Mouse (Mus musculus): ENCODE results near the gene Zbtb21. TPM values are rescaled to one million over a fixed set of nuclear protein-coding genes. Genes with fewer than 3 reads are reported as not detected.

The Zbtb21 gene
- total RNA-seq, 2 experiments from 2014 or later, result 9.9 to 16.8 TPM

GRCm38 (mm10) chr16:97897346-97898024, 64.9 kb downstream of the Zbtb21 start:
- ATAC-seq (replicated peaks; ENCODE audit: poor library complexity), result no peak

Other genes starting within 250 kb of the Zbtb21 start
- not detected in 2 replicates for gene Ripk4, start 198.8 kb downstream of the Zbtb21 start, total RNA-seq (2015)
- gene Ripk4, start 198.8 kb downstream of the Zbtb21 start, total RNA-seq (2017), result under 0.01 TPM in 1 of 2 replicates, not detected in the other
- 6.6 and 10.9 TPM in 2 replicates for gene Prdm15, start 110.8 kb downstream of the Zbtb21 start, total RNA-seq (2015)
- gene Prdm15, start 110.8 kb downstream of the Zbtb21 start, total RNA-seq (2017), result 10.0 and 11.1 TPM in 2 replicates
- gene C2cd2, start within 50 bp of the Zbtb21 start, total RNA-seq (2015), result 9.8 and 14.1 TPM in 2 replicates
- 17.7 and 21.5 TPM in 2 replicates for gene C2cd2, start within 50 bp of the Zbtb21 start, total RNA-seq (2017)
- gene B230307C23Rik, start 34.7 kb upstream of the Zbtb21 start, total RNA-seq (2015), result 26.8 and 45.0 TPM in 2 replicates
- gene B230307C23Rik, start 34.7 kb upstream of the Zbtb21 start, total RNA-seq (2017), result 66.4 and 152 TPM in 2 replicates
- 35.2 and 46.2 TPM in 2 replicates for gene A630089N07Rik, start 119.8 kb upstream of the Zbtb21 start, total RNA-seq (2015)
- 36.1 and 50.0 TPM in 2 replicates for gene A630089N07Rik, start 119.8 kb upstream of the Zbtb21 start, total RNA-seq (2017)